ENCODE assay signal across 23 mouse cellular contexts in genomic region chr16:94248721-94249120, GRCm38 (mm10).
DNase-seq lines count a peak whose midpoint lies in the region; ATAC-seq and TF ChIP-seq lines count a peak whose summit lies in the region.
"Had no signal": no experiment of that assay in that cellular context is flagged by ENCODE, and none has a peak within 500 bp of the region (broad histone marks: within the 10 kb centered on the region; RNA-seq: fewer than 3 reads in every experiment).

No protein-coding gene starts in this region.

- no peak overlapping the region for H3K4me3 ChIP-seq in heart, embryonic 10.5 days
- no peak overlapping the region for H3K4me3 ChIP-seq in lung, postnatal 0 days (ENCODE audit: low read depth, low read length)
- H3K4me3 ChIP-seq: embryonic facial prominence, embryonic 15.5 days; heart, embryonic 15.5 days; hindbrain, embryonic 13.5 days; kidney, embryonic 15.5 days; limb, embryonic 12.5 days; liver, embryonic 12.5 days; midbrain, embryonic 12.5 days had no signal

- peaks cover 11% of the 10 kb centered on the region for H3K4me1 ChIP-seq in heart, embryonic 10.5 days
- H3K4me1 ChIP-seq in lung, postnatal 0 days (ENCODE audit: insufficient read depth, low read depth, low read length): no peaks in the 10 kb centered on the region

- no peak overlapping the region for H3K27ac ChIP-seq in heart, embryonic 10.5 days
- no peak overlapping the region for H3K27ac ChIP-seq in lung, postnatal 0 days (ENCODE audit: low read length)
- H3K27ac ChIP-seq: embryonic facial prominence, embryonic 15.5 days; heart, embryonic 15.5 days; hindbrain, embryonic 13.5 days; kidney, embryonic 15.5 days; limb, embryonic 12.5 days; liver, embryonic 12.5 days; midbrain, embryonic 12.5 days had no signal

- no peaks in the 10 kb centered on the region for H3K36me3 ChIP-seq in heart, embryonic 10.5 days
- no peaks in the 10 kb centered on the region for H3K36me3 ChIP-seq in lung, postnatal 0 days (ENCODE audit: insufficient read depth, low read length)
- H3K36me3 ChIP-seq: embryonic facial prominence, embryonic 15.5 days; heart, embryonic 15.5 days; hindbrain, embryonic 13.5 days; kidney, embryonic 15.5 days; limb, embryonic 12.5 days; liver, embryonic 12.5 days; midbrain, embryonic 12.5 days had no signal

- TF ChIP-seq CTCF in lung, postnatal 0 days (IDR thresholded peaks at IDR 0.05): no peak

- ATAC-seq in lung, postnatal 0 days: no peak
- ATAC-seq: forebrain, embryonic 14.5 days; liver, embryonic 12.5 days had no signal

- no peaks in the 10 kb centered on the region for H3K27me3 ChIP-seq in heart, embryonic 10.5 days (ENCODE audit: insufficient read depth, poor library complexity, severe bottlenecking)
- no peaks in the 10 kb centered on the region for H3K27me3 ChIP-seq in lung, postnatal 0 days (replicated peaks; ENCODE audit: insufficient read depth, low read length)
- H3K27me3 ChIP-seq: embryonic facial prominence, embryonic 15.5 days; heart, embryonic 15.5 days; kidney, embryonic 15.5 days; liver, embryonic 12.5 days had no signal

- TF ChIP-seq EP300 in lung, postnatal 0 days (IDR thresholded peaks at IDR 0.05): no peak

- 82% methylated on average over 15 of the region's 15 CpGs for WGBS in heart, embryonic 10.5 days
- 63% methylated on average over 15 of the region's 15 CpGs for WGBS in lung, postnatal 0 days

- no peak overlapping the region for H3K4me2 ChIP-seq in lung, postnatal 0 days (replicated peaks; ENCODE audit: low read depth, low read length)
- H3K4me2 ChIP-seq: embryonic facial prominence, embryonic 15.5 days; heart, embryonic 15.5 days; hindbrain, embryonic 13.5 days; kidney, embryonic 15.5 days; limb, embryonic 12.5 days; liver, embryonic 12.5 days; midbrain, embryonic 12.5 days had no signal

- no peaks in the 10 kb centered on the region for H3K9me3 ChIP-seq in heart, embryonic 10.5 days
- H3K9me3 ChIP-seq in lung, postnatal 0 days (ENCODE audit: low read length): no peaks in the 10 kb centered on the region
- H3K9me3 ChIP-seq: embryonic facial prominence, embryonic 15.5 days; heart, embryonic 15.5 days; hindbrain, embryonic 13.5 days; kidney, embryonic 15.5 days; limb, embryonic 12.5 days; liver, embryonic 12.5 days; midbrain, embryonic 12.5 days had no signal

- intact Hi-C loops in heart, postnatal 14 days (cut with DNase I): no loop called here

- peak; percentile 70 for DNase-seq in heart, adult 18-20 months
- DNase-seq in heart, embryonic 10.5 days (ENCODE audit: low spot score): no peak
- peak; percentile 37 for DNase-seq in lung, postnatal 10 days
- no peak for DNase-seq in lung, postnatal 0 days (ENCODE audit: low spot score)
- peak; percentile 64 for DNase-seq in brain, adult 2 months (ENCODE audit: low read depth, low spot score)
- peak; percentile 32 to 65 for DNase-seq in heart, postnatal 14 days
- no peak for DNase-seq in frontal cortex, postnatal 36 days (ENCODE audit: low spot score in 2 of 2)
- DNase-seq: adrenal gland, postnatal 36 days; cerebellum, postnatal 36 days; gastrocnemius, postnatal 25 days; kidney, adult 11 months; kidney, postnatal 36 days; layer of hippocampus, postnatal 36 days; lung, adult 2 months; thymus, postnatal 25 days had no signal

- H3K9ac ChIP-seq in lung, postnatal 0 days (replicated peaks; ENCODE audit: low read depth): no peak overlapping the region
- H3K9ac ChIP-seq: embryonic facial prominence, embryonic 15.5 days; heart, embryonic 15.5 days; hindbrain, embryonic 13.5 days; kidney, embryonic 15.5 days; limb, embryonic 12.5 days; liver, embryonic 12.5 days; midbrain, embryonic 12.5 days had no signal

Comparison
In these comparisons a context has a peak if more than half of its experiments do, and no peak if none do; other contexts are left out.
1. DNase-seq: peak in heart, adult 18-20 months (2 of 2), lung, postnatal 10 days (single experiment), brain, adult 2 months (single experiment) and heart, postnatal 14 days (2 of 2); none in heart, embryonic 10.5 days (single experiment), lung, postnatal 0 days (single experiment) and frontal cortex, postnatal 36 days (0 of 2).